20 mouse cellular contexts compared by ENCODE assay signal in genomic region chr15:77847108-77847507, GRCm38 (mm10). TPM values are rescaled to one million over a fixed set of nuclear protein-coding genes. Genes with fewer than 3 reads are reported as not detected.
DNase-seq lines count a peak whose midpoint lies in the region; ATAC-seq and TF ChIP-seq lines count a peak whose summit lies in the region.
"Had no signal": no experiment of that assay in that cellular context is flagged by ENCODE, and none has a peak within 500 bp of the region (broad histone marks: within the 10 kb centered on the region; RNA-seq: fewer than 3 reads in every experiment).

No protein-coding gene starts in this region.

- peaks cover 3% of the 10 kb centered on the region; the same call in 1 of the 2 replicates for H3K27me3 ChIP-seq in liver, embryonic 15.5 days
- H3K27me3 ChIP-seq in liver, embryonic 12.5 days (replicated peaks): no peaks in the 10 kb centered on the region
- no peaks in the 10 kb centered on the region for H3K27me3 ChIP-seq in CH12.LX (replicated peaks)
- H3K27me3 ChIP-seq in megakaryocyte, embryonic 14.5 days (replicated peaks): no peaks in the 10 kb centered on the region
- no peaks in the 10 kb centered on the region for H3K27me3 ChIP-seq in forebrain, embryonic 15.5 days
- H3K27me3 ChIP-seq: embryonic facial prominence, embryonic 12.5 days; heart, embryonic 12.5 days; hindbrain, embryonic 15.5 days had no signal

- H3K36me3 ChIP-seq in liver, embryonic 15.5 days (replicated peaks): no peaks in the 10 kb centered on the region
- H3K36me3 ChIP-seq in liver, embryonic 12.5 days: no peaks in the 10 kb centered on the region
- H3K36me3 ChIP-seq in CH12.LX (replicated peaks in 1 of 2; ENCODE audit: control insufficient read depth in 1 of 2, insufficient read depth in 1 of 2, low read length in 1 of 2): no peaks in the 10 kb centered on the region
- H3K36me3 ChIP-seq in megakaryocyte, embryonic 14.5 days (replicated peaks; ENCODE audit: low read length): no peaks in the 10 kb centered on the region
- no peaks in the 10 kb centered on the region for H3K36me3 ChIP-seq in forebrain, embryonic 15.5 days
- H3K36me3 ChIP-seq: embryonic facial prominence, embryonic 12.5 days; G1E; heart, embryonic 12.5 days; hindbrain, embryonic 15.5 days had no signal

- H3K4me2 ChIP-seq in liver, embryonic 15.5 days: no peak overlapping the region
- H3K4me2 ChIP-seq in liver, embryonic 12.5 days: no peak overlapping the region
- no peak overlapping the region for H3K4me2 ChIP-seq in CH12.LX (ENCODE audit: insufficient read depth, low read depth, poor library complexity, severe bottlenecking)
- H3K4me2 ChIP-seq in forebrain, embryonic 15.5 days (replicated peaks): no peak overlapping the region
- H3K4me2 ChIP-seq: embryonic facial prominence, embryonic 12.5 days; heart, embryonic 12.5 days; hindbrain, embryonic 15.5 days had no signal

- WGBS in liver, embryonic 15.5 days (ENCODE audit: insufficient replicate concordance): 49% methylated on average over 3 of the region's 3 CpGs
- WGBS in liver, embryonic 12.5 days (ENCODE audit: insufficient replicate concordance): 54% methylated on average over 3 of the region's 3 CpGs
- WGBS in bone marrow, adult 2 months: 24% methylated on average over 3 of the region's 3 CpGs
- WGBS in forebrain, embryonic 15.5 days: 77% methylated on average over 3 of the region's 3 CpGs

- in situ Hi-C loops in CH12.LX (cut with MboI; ENCODE audit: low pct_ligation_motif_present, low pct_unique_long_range_greater_than_20kb, low sequenced_read_pairs): no loop called here

- TF ChIP-seq EP300 in CH12.LX (IDR thresholded peaks at IDR 0.05; ENCODE audit: low read length): peak; percentile 53; the same call in 1 of the 2 replicates

- H3K79me2 ChIP-seq in CH12.LX (replicated peaks; ENCODE audit: control insufficient read depth, extremely low read depth, insufficient read depth, poor library complexity, severe bottlenecking): no peaks in the 10 kb centered on the region

- TF ChIP-seq POLR2A in CH12.LX (IDR thresholded peaks at IDR 0.05; ENCODE audit: low read depth, low read length): no peak
- TF ChIP-seq POLR2A in bone marrow, adult 2 months (IDR thresholded peaks at IDR 0.05; ENCODE audit: borderline replicate concordance, control insufficient read depth, low read depth, low read length): no peak

- H3K4me1 ChIP-seq in liver, embryonic 15.5 days (replicated peaks): peaks cover 41% of the 10 kb centered on the region
- peaks cover 62% of the 10 kb centered on the region for H3K4me1 ChIP-seq in liver, embryonic 12.5 days
- H3K4me1 ChIP-seq in CH12.LX (ENCODE audit: control insufficient read depth in 1 of 2, insufficient read depth in 2 of 2): peaks cover 34 to 71% of the 10 kb centered on the region in 2 experiments
- H3K4me1 ChIP-seq in bone marrow, adult 2 months (ENCODE audit: control insufficient read depth, insufficient read depth, low read length): peaks cover 19% of the 10 kb centered on the region
- H3K4me1 ChIP-seq in megakaryocyte, embryonic 14.5 days: peaks cover 92% of the 10 kb centered on the region
- H3K4me1 ChIP-seq in forebrain, embryonic 15.5 days: peaks cover 5% of the 10 kb centered on the region; the same call in 1 of the 2 replicates
- H3K4me1 ChIP-seq: embryonic facial prominence, embryonic 12.5 days; heart, embryonic 12.5 days had no signal

- H3K9ac ChIP-seq in liver, embryonic 15.5 days: no peak overlapping the region
- no peak overlapping the region for H3K9ac ChIP-seq in liver, embryonic 12.5 days
- no peak overlapping the region for H3K9ac ChIP-seq in CH12.LX (ENCODE audit: insufficient read depth, low read depth)
- H3K9ac ChIP-seq in forebrain, embryonic 15.5 days (replicated peaks): no peak overlapping the region
- H3K9ac ChIP-seq: embryonic facial prominence, embryonic 12.5 days; heart, embryonic 12.5 days; hindbrain, embryonic 15.5 days had no signal

- TF ChIP-seq RAD21 in CH12.LX (IDR thresholded peaks at IDR 0.05; ENCODE audit: low read depth, low read length): peak; percentile 9

- TF ChIP-seq CTCF in CH12.LX (conservative IDR thresholded peaks at IDR 0.05 in 1 of 2, IDR thresholded peaks at IDR 0.05 in 1 of 2; ENCODE audit: low read depth in 2 of 2, low read length in 2 of 2): no peak
- no peak for TF ChIP-seq CTCF in bone marrow, adult 2 months (IDR thresholded peaks at IDR 0.05; ENCODE audit: control insufficient read depth, insufficient read depth, low read length)

- no peak for DNase-seq in CH12.LX (ENCODE audit: extremely low read depth)
- no peak for DNase-seq in right cerebral cortex, adult 18-20 months
- DNase-seq: adrenal gland, adult 8-10 months; adrenal gland, postnatal 36 days; B cell, adult 2 months; cerebellum, adult 11 months; cerebellum, adult 8-10 months; cerebellum, postnatal 25 days; gastrocnemius, postnatal 10 days had no signal

- dilution Hi-C loops in CH12.LX (cut with MboI; ENCODE audit: extremely low pct_ligation_motif_present, extremely low pct_unique_long_range_greater_than_20kb, low sequenced_read_pairs): no loop called here

- no peak for ATAC-seq in liver, embryonic 15.5 days (ENCODE audit: insufficient read depth)
- ATAC-seq in liver, embryonic 12.5 days: no peak
- no peak for ATAC-seq in forebrain, embryonic 15.5 days (replicated peaks)
- ATAC-seq: CD4-positive, CD25-positive, alpha-beta regulatory T cell, adult 4 months; forebrain, embryonic 16.5 days had no signal

- H3K27ac ChIP-seq in liver, embryonic 15.5 days (replicated peaks): 0 out of 2 replicates have a peak overlapping the region, but pooled peaks have one; percentile 9
- H3K27ac ChIP-seq in liver, embryonic 12.5 days: no peak overlapping the region
- peak overlapping the region; percentile 97 for H3K27ac ChIP-seq in CH12.LX (ENCODE audit: insufficient read depth, low read depth)
- H3K27ac ChIP-seq in bone marrow, adult 2 months (ENCODE audit: control insufficient read depth, insufficient read depth, low read depth, low read length, poor library complexity): peak overlapping the region; percentile 63
- H3K27ac ChIP-seq in forebrain, embryonic 15.5 days (replicated peaks): no peak overlapping the region
- H3K27ac ChIP-seq: embryonic facial prominence, embryonic 12.5 days; hindbrain, embryonic 15.5 days had no signal

- no peaks in the 10 kb centered on the region for H3K9me3 ChIP-seq in liver, embryonic 15.5 days (replicated peaks)
- no peaks in the 10 kb centered on the region for H3K9me3 ChIP-seq in liver, embryonic 12.5 days (replicated peaks)
- H3K9me3 ChIP-seq in CH12.LX (replicated peaks; ENCODE audit: low read length): no peaks in the 10 kb centered on the region
- no peaks in the 10 kb centered on the region for H3K9me3 ChIP-seq in megakaryocyte, embryonic 14.5 days
- H3K9me3 ChIP-seq in forebrain, embryonic 15.5 days: no peaks in the 10 kb centered on the region
- H3K9me3 ChIP-seq: embryonic facial prominence, embryonic 12.5 days; G1E; heart, embryonic 12.5 days; hindbrain, embryonic 15.5 days had no signal

- no peak overlapping the region for H3K4me3 ChIP-seq in liver, embryonic 15.5 days (replicated peaks)
- no peak overlapping the region for H3K4me3 ChIP-seq in liver, embryonic 12.5 days
- H3K4me3 ChIP-seq in CH12.LX (replicated peaks in 1 of 3; ENCODE audit: low read depth in 2 of 3, low read length in 2 of 3, poor library complexity in 1 of 3): peak overlapping the region in 1 of 3 experiments; percentile 36
- H3K4me3 ChIP-seq in bone marrow, adult 2 months (replicated peaks; ENCODE audit: control insufficient read depth, low read depth, low read length): no peak overlapping the region
- H3K4me3 ChIP-seq in megakaryocyte, embryonic 14.5 days (replicated peaks): peak overlapping the region; percentile 12
- H3K4me3 ChIP-seq in forebrain, embryonic 15.5 days: no peak overlapping the region
- H3K4me3 ChIP-seq: embryonic facial prominence, embryonic 12.5 days; heart, embryonic 12.5 days; hindbrain, embryonic 15.5 days had no signal

TF ChIP-seq in CH12.LX, 34 proteins besides CTCF, POLR2A, EP300 and RAD21 (continues in another document):
- TF ChIP-seq MAZ (IDR thresholded peaks at IDR 0.05; ENCODE audit: low read depth, low read length): peak; percentile 34; the same call in 1 of the 2 replicates
- TF ChIP-seq GABPA (IDR thresholded peaks at IDR 0.05; ENCODE audit: insufficient replicate concordance, low read depth, low read length): no peak
- TF ChIP-seq ELF1 (IDR thresholded peaks at IDR 0.05; ENCODE audit: low read depth, low read length): peak; percentile 32; the same call in 1 of the 2 replicates
- TF ChIP-seq ZNF384 (IDR thresholded peaks at IDR 0.05; ENCODE audit: low read depth, low read length): no peak
- TF ChIP-seq TBP (conservative IDR thresholded peaks at IDR 0.05; ENCODE audit: low read depth, low read length): no peak
- TF ChIP-seq ETS1 (conservative IDR thresholded peaks at IDR 0.05; ENCODE audit: low read depth, low read length): no peak; the same call in 1 of the 2 replicates
- no peak for TF ChIP-seq ZMIZ1 (IDR thresholded peaks at IDR 0.05; ENCODE audit: low read depth, low read length)
- peak; percentile 22; the same call in 1 of the 2 replicates for TF ChIP-seq SIN3A (IDR thresholded peaks at IDR 0.05; ENCODE audit: low read length)
- no peak for TF ChIP-seq ZKSCAN1 (IDR thresholded peaks at IDR 0.05; ENCODE audit: borderline replicate concordance, low read depth, low read length)
- no peak for TF ChIP-seq MAFK (IDR thresholded peaks at IDR 0.05; ENCODE audit: insufficient replicate concordance, low read length)
- TF ChIP-seq PAX5 (IDR thresholded peaks at IDR 0.05; ENCODE audit: low read length): no peak
- no peak for TF ChIP-seq JUND (conservative IDR thresholded peaks at IDR 0.05; ENCODE audit: low read depth, low read length)
- TF ChIP-seq CHD1 (IDR thresholded peaks at IDR 0.05; ENCODE audit: low read depth, low read length): no peak
- no peak for TF ChIP-seq CHD2 (IDR thresholded peaks at IDR 0.05; ENCODE audit: low read length)
- TF ChIP-seq ZC3H11A (IDR thresholded peaks at IDR 0.05; ENCODE audit: low read depth, low read length): no peak
- no peak for TF ChIP-seq POLR2AphosphoS2 (IDR thresholded peaks at IDR 0.05; ENCODE audit: low read depth, low read length)
- no peak for TF ChIP-seq USF1 (IDR thresholded peaks at IDR 0.05; ENCODE audit: low read depth, low read length)
- TF ChIP-seq IRF4 (IDR thresholded peaks at IDR 0.05; ENCODE audit: low read depth, low read length): peak; percentile 76

RNA-seq across cellular contexts. Expression of gene Myh9, which starts 5.1 kb away (rescaled TPM):
- polyA plus RNA-seq in liver, embryonic 15.5 days (2015; fragmentation: Nextera tagmentation; extraction: Ambion mirVana): 19.5 and 20.3 TPM in 2 replicates
- 32.5 and 34.2 TPM in 2 replicates for polyA plus RNA-seq in liver, embryonic 12.5 days (2016; fragmentation: Nextera tagmentation; extraction: Ambion mirVana)
- total RNA-seq in CH12.LX (2012; rRNA removed) (128 and 146 TPM in 2 replicates), CH12.LX (2014; rRNA removed) (43.8 and 46.4 TPM in 2 replicates)
- 165 and 178 TPM in 2 replicates for polyA plus RNA-seq in CH12.LX (2012; ENCODE audit: insufficient read length, low read depth)
- 264 and 399 TPM in 2 replicates for polyA plus RNA-seq in bone marrow, adult 2 months (2011; ENCODE audit: insufficient read depth, insufficient read length, low replicate concordance, missing spikeins)
- 1,439 and 1,641 TPM in 2 replicates for polyA plus RNA-seq in megakaryocyte, embryonic 14.5 days (2012; ENCODE audit: insufficient read depth, low replicate concordance)
- polyA plus RNA-seq in forebrain, embryonic 15.5 days (2015; fragmentation: Nextera tagmentation; extraction: Ambion mirVana): 12.3 and 12.4 TPM in 2 replicates

Comparison
In these comparisons a context has a peak if more than half of its experiments do, and no peak if none do; other contexts are left out.
1. H3K27ac ChIP-seq: peak in liver, embryonic 15.5 days (single experiment), CH12.LX (single experiment) and bone marrow, adult 2 months (single experiment); none in liver, embryonic 12.5 days (single experiment) and forebrain, embryonic 15.5 days (single experiment).